Mouse (Mus musculus) telencephalon, adult 2 months (tissue): ENCODE measurements at regions not wholly inside any gene's neighbourhood (a gene's known extent, or its start where the extent isn't known, plus 50 kb on each side); places are given as distances from the start of the nearest gene placed in this dataset.
A peak's percentile ranks its signal among the peaks of the same experiment; 100 is the strongest.

ENCODE experiments used
- DNase-seq: peaks from one replicate; pipeline ENCODE4 v3.0.0-alpha.2; 2011; ENCODE audit warnings: low read depth, low spot score

- DNase-seq, result peak; percentile 28
These were observed 51.1 kb upstream of the Lrrc52 start for GRCm38 (mm10) chr1:167517611-167518110.

- no peak for DNase-seq
These were observed 57.3 kb upstream of the Lrrc52 start for GRCm38 (mm10) chr1:167523881-167524280.

GRCm38 (mm10) chr1:167532571-167533331 lies 65.4 kb upstream of the Rxrg start:
- peak; percentile 18 for DNase-seq

- DNase-seq, result no peak
These were observed 52.2 kb upstream of the Rxrg start for GRCm38 (mm10) chr1:167546000-167546399.

GRCm38 (mm10) chr1:167547248-167547647 lies 50.9 kb upstream of the Rxrg start:
- no peak for DNase-seq
